Mouse (Mus musculus) bone marrow macrophage, adult 2 months (primary cell): ENCODE results near the gene Npm3.

ENCODE experiments used
- CTCF ChIP-seq: IDR thresholded peaks from 2 replicates; pipeline ENCODE4 v1.5.1; 2012; ENCODE audit warnings: low read depth, mild to moderate bottlenecking, low read length, moderate library complexity
- POLR2A ChIP-seq: IDR thresholded peaks from 2 replicates; pipeline ENCODE4 v1.6.1; 2012; ENCODE audit warnings: mild to moderate bottlenecking, low read depth, low read length, borderline replicate concordance

DNA sequence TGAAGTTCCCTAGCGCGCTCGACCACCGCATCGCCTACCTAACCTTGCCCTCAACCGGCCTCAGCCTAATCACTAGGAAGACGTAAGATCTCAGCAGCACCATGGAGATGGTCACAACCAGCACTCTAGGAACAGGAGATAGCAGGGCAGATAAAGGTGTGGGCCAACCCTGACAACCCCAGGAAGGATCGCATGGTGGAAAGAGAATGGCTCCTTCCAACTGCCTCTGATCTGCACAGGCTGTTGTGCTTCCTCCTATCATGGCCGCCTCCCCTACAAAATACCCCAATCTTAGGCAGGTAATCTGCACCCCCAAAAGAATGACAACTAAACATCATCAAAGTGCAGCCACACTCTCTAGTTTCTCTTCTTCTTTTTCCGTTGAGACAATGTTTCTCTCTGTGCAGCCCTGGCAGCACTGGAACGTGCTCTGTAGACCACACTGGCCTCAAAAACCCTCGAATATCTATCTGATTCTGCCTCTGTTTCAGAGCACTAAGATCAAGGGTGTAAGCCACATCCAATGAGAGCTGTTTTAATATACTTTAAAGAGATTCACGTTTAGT is 31.0 kb upstream of the Npm3 start:
- no peak for TF ChIP-seq CTCF
- no peak for TF ChIP-seq POLR2A
